Mouse (Mus musculus): ENCODE measurements around the gene Kcnd2. TPM values are rescaled to one million over a fixed set of nuclear protein-coding genes. Genes with fewer than 3 reads are reported as not detected.

The Kcnd2 gene
- polyA plus RNA-seq, 1 experiment from 2014 or later, result not detected

- TF ChIP-seq CTCF (IDR thresholded peaks at IDR 0.05; ENCODE audit: low read depth), result no peak
- TF ChIP-seq EP300 (IDR thresholded peaks at IDR 0.05; ENCODE audit: low read depth), result no peak
- Histone ChIP-seq H3K4me3 (ENCODE audit: low read depth, low read length) (no peak overlapping the region), H3K36me3 (replicated peaks; ENCODE audit: insufficient read depth, low read length) (no peaks in the 10 kb centered on the region), H3K4me2 (ENCODE audit: low read depth, low read length) (no peak overlapping the region), H3K27ac (ENCODE audit: low read depth) (no peak overlapping the region), H3K9ac (replicated peaks) (no peak overlapping the region), H3K27me3 (ENCODE audit: insufficient read depth, low read length) (peaks cover 26% of the 10 kb centered on the region), H3K4me1 (ENCODE audit: insufficient read depth) (peaks cover 5% of the 10 kb centered on the region), H3K9me3 (ENCODE audit: low read length) (no peaks in the 10 kb centered on the region)
- ATAC-seq, result no peak
- DNase-seq, result no peak
- WGBS (ENCODE audit: insufficient replicate concordance), result 80% methylated on average over 27 of the region's 27 CpGs
Observed at GRCm38 (mm10) chr6:21216206-21217020, 1.1 kb downstream of the Kcnd2 start.

DNA sequence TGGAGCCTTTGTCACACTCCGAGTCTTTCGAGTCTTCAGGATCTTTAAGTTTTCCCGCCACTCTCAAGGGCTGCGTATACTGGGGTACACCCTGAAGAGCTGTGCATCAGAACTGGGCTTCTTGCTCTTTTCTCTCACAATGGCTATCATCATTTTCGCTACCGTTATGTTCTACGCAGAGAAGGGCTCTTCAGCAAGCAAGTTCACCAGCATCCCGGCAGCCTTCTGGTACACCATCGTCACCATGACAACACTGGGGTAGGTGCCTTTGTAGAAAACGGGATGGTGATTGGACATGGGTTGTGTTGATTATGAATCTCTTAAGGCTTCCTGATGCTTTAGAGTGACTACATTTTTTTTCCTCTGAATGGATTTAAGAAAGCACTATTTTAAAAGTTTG lies 1.9 kb downstream of the Kcnd2 start:
- Histone ChIP-seq H3K9ac (replicated peaks) (no peak overlapping the region), H3K4me2 (ENCODE audit: low read depth, low read length) (no peak overlapping the region), H3K4me3 (ENCODE audit: low read depth, low read length) (no peak overlapping the region), H3K27me3 (ENCODE audit: insufficient read depth, low read length) (peaks cover 26% of the 10 kb centered on the region), H3K27ac (ENCODE audit: low read depth) (no peak overlapping the region), H3K36me3 (replicated peaks; ENCODE audit: insufficient read depth, low read length) (no peaks in the 10 kb centered on the region), H3K9me3 (ENCODE audit: low read length) (no peaks in the 10 kb centered on the region), H3K4me1 (ENCODE audit: insufficient read depth) (peaks cover 5% of the 10 kb centered on the region)
- no peak for DNase-seq
- ATAC-seq, result no peak
- no peak for TF ChIP-seq EP300 (IDR thresholded peaks at IDR 0.05; ENCODE audit: low read depth)
- WGBS (ENCODE audit: insufficient replicate concordance), result 88% methylated on average over 10 of the region's 10 CpGs

DNA sequence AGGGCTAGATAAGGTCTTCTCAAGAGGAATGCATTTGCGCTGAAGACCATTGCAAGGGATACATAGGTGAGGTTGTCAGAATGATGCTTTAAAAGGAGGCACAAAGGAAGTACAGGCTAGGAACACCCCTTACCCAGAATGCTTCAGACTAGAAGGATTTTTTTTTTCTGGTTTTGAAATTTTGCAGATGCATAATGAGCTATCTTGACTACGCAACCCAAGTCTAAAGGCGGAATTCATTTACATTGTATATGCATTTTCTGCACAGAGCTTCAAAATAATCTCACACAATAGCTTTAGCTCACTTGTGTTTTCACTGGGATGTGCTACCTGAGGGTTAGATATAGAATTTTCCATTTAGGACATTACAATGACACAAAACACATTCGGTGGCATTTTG lies 10.8 kb downstream of the Kcnd2 start:
- Histone ChIP-seq H3K4me3 (ENCODE audit: low read depth, low read length) (no peak overlapping the region), H3K27ac (ENCODE audit: low read depth) (no peak overlapping the region), H3K9me3 (ENCODE audit: low read length) (no peaks in the 10 kb centered on the region), H3K36me3 (replicated peaks; ENCODE audit: insufficient read depth, low read length) (no peaks in the 10 kb centered on the region), H3K27me3 (ENCODE audit: insufficient read depth, low read length) (no peaks in the 10 kb centered on the region), H3K9ac (replicated peaks) (no peak overlapping the region), H3K4me1 (ENCODE audit: insufficient read depth) (no peaks in the 10 kb centered on the region), H3K4me2 (ENCODE audit: low read depth, low read length) (no peak overlapping the region)
- ATAC-seq (no peak), DNase-seq (no peak)
- TF ChIP-seq EP300 (IDR thresholded peaks at IDR 0.05; ENCODE audit: low read depth), result no peak
- 90% methylated on average over 4 of the region's 4 CpGs for WGBS (ENCODE audit: insufficient replicate concordance)

DNA sequence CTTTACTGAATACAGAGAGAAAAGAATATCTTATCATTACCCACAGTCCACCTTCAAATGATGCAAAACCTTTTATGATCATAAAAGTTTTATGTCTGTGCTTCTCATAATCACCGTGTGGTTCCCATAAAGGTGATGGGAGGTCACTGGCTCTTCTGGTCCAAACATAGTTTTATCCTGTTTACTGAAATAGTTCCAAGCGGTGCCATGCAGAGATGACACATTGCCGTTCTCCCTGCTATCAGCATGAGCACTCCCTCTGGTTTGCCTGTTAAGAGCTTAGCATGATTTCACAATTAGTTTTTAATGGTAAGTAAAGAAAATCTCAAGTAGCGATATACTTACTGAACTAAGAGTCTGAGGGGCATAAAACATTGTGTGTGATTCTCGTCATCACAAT lies 43.7 kb downstream of the Kcnd2 start:
- no peaks in the 10 kb centered on the region for H3K9me3 ChIP-seq (ENCODE audit: low read length)
- H3K27ac ChIP-seq (ENCODE audit: low read depth), result no peak overlapping the region
- DNase-seq, result no peak
- 71% methylated on average over 5 of the region's 5 CpGs for WGBS (ENCODE audit: insufficient replicate concordance)
- H3K27me3 ChIP-seq (ENCODE audit: insufficient read depth, low read length), result no peaks in the 10 kb centered on the region
- H3K4me2 ChIP-seq (ENCODE audit: low read depth, low read length), result no peak overlapping the region
- H3K9ac ChIP-seq (replicated peaks), result no peak overlapping the region
- no peaks in the 10 kb centered on the region for H3K36me3 ChIP-seq (replicated peaks; ENCODE audit: insufficient read depth, low read length)
- TF ChIP-seq EP300 (IDR thresholded peaks at IDR 0.05; ENCODE audit: low read depth), result no peak
- TF ChIP-seq CTCF (IDR thresholded peaks at IDR 0.05; ENCODE audit: low read depth), result no peak
- no peaks in the 10 kb centered on the region for H3K4me1 ChIP-seq (ENCODE audit: insufficient read depth)
- no peak for ATAC-seq
- H3K4me3 ChIP-seq (ENCODE audit: low read depth, low read length), result no peak overlapping the region

- Histone ChIP-seq H3K27me3 (ENCODE audit: insufficient read depth, low read length) (no peaks in the 10 kb centered on the region), H3K27ac (ENCODE audit: low read depth) (no peak overlapping the region), H3K4me2 (ENCODE audit: low read depth, low read length) (no peak overlapping the region), H3K4me1 (ENCODE audit: insufficient read depth) (no peaks in the 10 kb centered on the region), H3K9ac (replicated peaks) (no peak overlapping the region), H3K4me3 (ENCODE audit: low read depth, low read length) (no peak overlapping the region), H3K36me3 (replicated peaks; ENCODE audit: insufficient read depth, low read length) (no peaks in the 10 kb centered on the region), H3K9me3 (ENCODE audit: low read length) (no peaks in the 10 kb centered on the region)
- DNase-seq, result no peak
- WGBS (ENCODE audit: insufficient replicate concordance), result 60% methylated on average over 2 of the region's 2 CpGs
- TF ChIP-seq EP300 (IDR thresholded peaks at IDR 0.05; ENCODE audit: low read depth) (no peak), CTCF (IDR thresholded peaks at IDR 0.05; ENCODE audit: low read depth) (no peak)
- no peak for ATAC-seq
Observed at GRCm38 (mm10) chr6:21267897-21268296, 52.6 kb downstream of the Kcnd2 start.

DNA sequence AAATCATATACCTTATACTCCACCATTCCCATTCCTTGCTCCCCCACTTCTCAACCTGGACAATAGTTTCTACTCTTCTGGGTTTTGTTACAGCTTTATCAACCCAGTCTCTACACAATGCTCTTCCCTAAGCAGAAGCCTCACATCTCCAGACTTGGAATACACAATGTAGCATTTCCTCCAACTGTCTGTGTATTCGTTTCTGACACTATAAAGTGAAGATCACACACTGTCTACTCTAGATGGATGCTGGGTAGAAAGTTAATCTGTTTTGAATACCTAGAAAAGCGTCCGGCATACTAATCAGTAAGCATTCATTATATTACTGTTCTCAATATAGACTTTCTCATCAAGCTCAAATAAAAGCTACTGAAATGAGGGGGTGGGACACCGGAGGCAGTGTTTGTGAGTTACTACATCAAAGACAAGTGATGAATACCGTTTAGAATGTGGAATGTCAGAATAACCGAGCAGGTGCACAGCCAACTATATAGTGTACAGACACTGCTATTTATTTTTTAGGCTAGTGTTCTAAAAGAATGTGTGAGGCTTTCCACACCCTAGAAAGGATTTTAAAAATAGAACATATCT lies 62.1 kb downstream of the Kcnd2 start:
- no peak overlapping the region for H3K9ac ChIP-seq (replicated peaks)
- no peak for DNase-seq
- H3K9me3 ChIP-seq (ENCODE audit: low read length), result no peaks in the 10 kb centered on the region; the same call in 1 of the 2 replicates
- WGBS (ENCODE audit: insufficient replicate concordance), result 72% methylated on average over 6 of the region's 6 CpGs
- H3K4me1 ChIP-seq (ENCODE audit: insufficient read depth), result no peaks in the 10 kb centered on the region
- no peak overlapping the region for H3K4me3 ChIP-seq (ENCODE audit: low read depth, low read length)
- H3K27ac ChIP-seq (ENCODE audit: low read depth), result no peak overlapping the region
- H3K27me3 ChIP-seq (ENCODE audit: insufficient read depth, low read length), result no peaks in the 10 kb centered on the region
- TF ChIP-seq EP300 (IDR thresholded peaks at IDR 0.05; ENCODE audit: low read depth), result no peak
- TF ChIP-seq CTCF (IDR thresholded peaks at IDR 0.05; ENCODE audit: low read depth), result no peak
- no peak overlapping the region for H3K4me2 ChIP-seq (ENCODE audit: low read depth, low read length)
- no peak for ATAC-seq
- H3K36me3 ChIP-seq (replicated peaks; ENCODE audit: insufficient read depth, low read length), result no peaks in the 10 kb centered on the region
